Mouse (Mus musculus) ovary, postnatal 36 days (tissue): ENCODE measurements around the gene Nup107.

Experiments used
- DNase-seq: peaks from one replicate; pipeline ENCODE4 v3.0.0; 2022; ENCODE audit warnings: low spot score, mixed read lengths

Nup107 gene

GRCm38 (mm10) chr10:117792141-117793091 is at the start of gene Nup107:
Nup107 (minus strand) TSS chr10:117792705.
- peak; percentile 100 for DNase-seq

DNA sequence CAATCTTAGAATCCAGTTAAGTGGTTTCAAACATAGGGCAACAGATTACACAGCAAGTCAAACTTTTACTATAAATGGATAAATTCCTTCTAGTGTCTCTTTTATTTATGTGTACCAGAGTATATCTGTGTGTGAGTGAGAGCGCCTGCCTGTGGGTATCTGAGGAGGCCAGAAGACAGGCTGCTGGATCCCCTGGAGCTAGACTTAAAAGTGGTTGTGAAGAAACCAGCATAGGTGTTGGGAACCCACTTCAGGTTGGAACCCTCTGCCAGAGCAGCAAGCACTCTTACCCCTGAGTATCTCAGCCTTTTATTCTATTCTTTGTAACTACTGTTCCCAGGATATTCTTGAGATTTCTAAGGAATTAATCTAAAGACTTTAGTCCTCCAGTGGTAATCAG is 49.3 kb upstream of the Nup107 start:
- no peak for DNase-seq

- DNase-seq, result no peak
These were observed 48.0 kb upstream of the Nup107 start for GRCm38 (mm10) chr10:117840431-117840995.

GRCm38 (mm10) chr10:117839737-117840136 is 47.2 kb upstream of the Nup107 start:
- DNase-seq, result no peak

DNA sequence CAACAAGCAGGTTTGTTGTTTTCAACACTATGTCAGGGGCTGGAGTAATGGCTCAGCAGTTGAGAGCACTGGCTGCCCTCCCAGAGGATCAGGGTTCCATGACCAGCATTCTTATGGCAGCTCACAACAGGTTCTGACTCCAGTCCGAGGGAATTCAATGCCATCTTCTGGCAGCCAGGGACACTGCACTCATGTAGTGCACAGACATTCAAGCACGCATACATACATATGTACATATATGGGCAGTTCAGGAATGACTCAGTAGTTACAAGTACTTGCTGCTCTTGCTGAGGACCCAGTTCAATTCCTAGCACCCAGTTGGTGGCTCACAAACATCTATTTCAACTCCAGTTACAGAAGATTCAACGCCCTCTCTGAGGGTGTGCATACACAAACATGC is 46.4 kb upstream of the Nup107 start:
- no peak for DNase-seq

DNA sequence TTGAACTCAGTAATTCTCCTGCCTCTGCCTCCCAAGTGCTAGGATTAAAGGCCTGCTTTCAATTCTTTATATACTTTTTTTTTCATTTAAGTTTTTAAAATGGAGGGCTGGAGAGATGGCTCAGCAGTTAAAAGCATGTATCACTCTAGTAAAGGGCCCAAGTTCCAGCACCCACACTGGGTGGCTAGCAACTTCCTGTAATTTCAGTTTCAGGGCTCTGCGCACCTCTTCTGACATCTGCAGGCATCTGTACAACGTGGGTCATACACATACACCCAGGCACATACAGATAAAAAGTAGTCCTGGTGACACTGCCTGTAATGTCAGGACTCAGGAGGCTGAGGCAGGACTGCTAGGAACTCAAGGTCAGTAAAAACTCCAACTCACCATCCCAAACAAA is 43.8 kb upstream of the Nup107 start:
- no peak for DNase-seq

- no peak for DNase-seq
These were observed 42.9 kb upstream of the Nup107 start for GRCm38 (mm10) chr10:117835453-117835852.

DNA sequence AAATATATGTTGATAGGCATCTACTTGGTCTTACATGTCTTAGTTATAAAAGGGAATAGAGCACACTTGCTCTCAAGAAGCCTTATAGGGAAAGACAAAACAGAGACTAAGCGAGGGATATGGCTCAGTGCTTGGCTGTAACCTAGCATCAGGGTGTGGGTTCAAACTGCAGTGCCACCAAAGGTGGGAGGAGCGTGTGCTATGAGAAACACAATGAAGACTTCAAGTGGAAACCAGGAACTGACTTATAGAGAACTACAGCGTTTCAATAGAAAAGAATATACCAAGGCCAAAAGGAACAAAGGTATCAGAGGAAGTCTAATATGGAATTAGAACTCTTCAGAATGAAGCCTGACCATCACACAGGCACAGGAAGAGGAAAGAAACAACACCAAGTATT is 38.3 kb upstream of the Nup107 start:
- DNase-seq, result no peak

GRCm38 (mm10) chr10:117829472-117830155 is 37.1 kb upstream of the Nup107 start:
- DNase-seq, result no peak

DNA sequence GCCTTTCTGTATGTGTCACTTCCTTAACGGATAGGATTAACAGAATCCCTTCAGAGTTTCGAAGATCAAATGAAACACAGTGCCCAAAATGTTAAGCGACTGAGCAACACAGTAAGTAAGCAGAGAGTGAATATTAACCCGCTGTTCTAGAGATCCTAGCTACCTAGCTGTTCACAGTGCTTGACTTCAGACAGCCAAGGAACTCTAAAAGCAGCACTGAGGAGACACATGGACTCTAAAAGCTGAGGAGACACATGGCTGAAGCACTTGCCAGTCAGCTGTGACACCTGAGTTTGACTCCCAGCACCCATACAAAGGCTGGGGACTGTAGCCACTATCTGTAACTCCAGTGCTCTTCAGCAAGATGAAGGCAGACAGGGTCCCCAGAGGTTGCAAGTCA is 36.5 kb upstream of the Nup107 start:
- no peak for DNase-seq

DNA sequence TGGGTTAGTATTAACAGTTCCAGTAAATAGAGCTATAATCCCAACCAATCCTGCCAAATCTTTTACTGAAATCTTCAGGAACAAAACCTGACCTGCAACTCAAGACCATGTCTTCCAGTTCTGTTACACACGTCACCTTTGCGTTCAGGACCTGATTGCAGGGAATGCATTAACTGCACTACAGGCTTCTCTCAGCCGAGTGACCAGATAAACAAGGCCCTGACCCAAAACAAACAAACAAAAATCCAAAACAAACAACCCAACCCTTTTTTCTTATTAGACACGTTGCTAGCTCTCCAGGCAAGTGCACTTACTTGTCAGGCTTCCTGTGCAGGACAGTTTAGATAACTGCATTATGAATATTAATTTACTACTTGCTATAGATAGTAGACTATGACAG is 36.0 kb upstream of the Nup107 start:
- DNase-seq, result no peak

- no peak for DNase-seq
These were observed 32.1 kb upstream of the Nup107 start for GRCm38 (mm10) chr10:117824647-117825046.

DNA sequence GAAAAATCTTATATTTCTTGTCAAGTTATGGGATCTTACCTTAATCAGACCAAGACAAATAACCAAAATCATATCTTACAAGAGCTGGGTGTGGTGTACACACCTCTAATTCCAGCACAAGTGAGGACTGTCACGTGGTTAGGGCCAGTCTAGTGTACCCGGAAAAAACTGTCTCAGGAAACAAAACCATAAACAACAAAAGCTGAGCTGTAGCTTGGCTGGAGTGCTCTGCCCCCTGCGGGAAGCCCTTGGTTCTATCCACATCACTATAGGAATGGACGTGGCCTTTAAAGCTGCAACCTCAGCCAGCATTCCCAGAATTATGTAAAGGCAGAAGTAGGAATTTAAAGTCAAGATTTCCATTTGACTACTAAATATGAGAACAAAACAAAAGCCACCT is 31.6 kb upstream of the Nup107 start:
- DNase-seq, result no peak

DNA sequence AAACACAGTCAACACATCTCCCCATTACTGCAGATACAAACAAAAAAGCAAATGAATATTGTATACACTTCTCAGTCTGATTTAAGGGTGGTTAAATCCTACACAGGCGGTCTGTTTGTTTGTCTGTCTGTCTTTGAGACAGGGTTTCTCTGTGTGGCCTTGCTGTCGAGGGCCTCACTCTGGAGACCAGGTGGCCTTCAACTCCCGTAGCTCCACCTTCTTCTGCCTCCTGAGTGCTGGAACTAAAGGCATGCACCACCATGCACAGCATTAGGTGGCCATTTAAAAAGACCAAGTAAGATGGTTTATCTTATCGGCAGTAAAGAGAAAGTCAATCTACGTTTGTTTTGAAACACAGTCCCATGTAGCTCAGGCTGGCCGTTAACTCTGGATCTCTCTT is 30.8 kb upstream of the Nup107 start:
- DNase-seq, result no peak

DNA sequence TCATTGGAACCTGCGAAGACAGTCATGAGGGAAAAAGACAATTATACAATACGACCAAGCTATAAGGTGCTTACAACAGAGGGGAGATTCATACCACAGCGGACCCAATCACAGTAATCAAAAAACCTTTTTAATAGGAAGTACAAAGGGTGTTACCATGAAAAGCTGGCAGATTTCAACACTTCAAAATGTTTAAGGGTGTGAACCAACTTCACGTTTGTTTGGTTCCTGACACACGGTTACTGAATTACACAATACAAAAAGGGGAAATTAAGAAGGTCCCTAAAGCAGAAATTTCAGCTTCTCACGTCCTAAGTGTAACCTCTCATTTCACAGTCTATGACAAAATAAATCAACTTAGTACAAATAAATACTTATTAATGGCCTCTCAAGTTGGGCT is 26.1 kb upstream of the Nup107 start:
- DNase-seq, result no peak

- no peak for DNase-seq
These were observed 24.2 kb upstream of the Nup107 start for GRCm38 (mm10) chr10:117816721-117817120.

DNA sequence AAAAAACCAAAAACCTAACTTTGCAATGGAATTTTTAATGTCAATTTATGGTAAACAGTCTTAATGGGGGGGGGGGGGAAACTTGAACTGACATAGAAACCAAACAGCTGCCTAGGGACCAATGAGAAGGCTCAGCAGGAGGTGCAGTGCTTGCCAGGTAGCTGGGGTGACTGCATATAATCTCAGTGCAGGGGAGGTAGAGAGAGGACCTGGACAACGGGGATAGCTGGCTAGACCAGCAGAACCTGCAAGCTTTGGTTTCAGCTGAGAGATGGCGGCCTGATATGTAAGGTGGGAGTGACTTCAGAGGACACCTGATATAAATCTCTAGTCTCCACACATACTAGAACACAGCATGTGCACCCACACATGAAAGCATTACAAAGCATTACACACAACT is 20.0 kb upstream of the Nup107 start:
- no peak for DNase-seq

DNA sequence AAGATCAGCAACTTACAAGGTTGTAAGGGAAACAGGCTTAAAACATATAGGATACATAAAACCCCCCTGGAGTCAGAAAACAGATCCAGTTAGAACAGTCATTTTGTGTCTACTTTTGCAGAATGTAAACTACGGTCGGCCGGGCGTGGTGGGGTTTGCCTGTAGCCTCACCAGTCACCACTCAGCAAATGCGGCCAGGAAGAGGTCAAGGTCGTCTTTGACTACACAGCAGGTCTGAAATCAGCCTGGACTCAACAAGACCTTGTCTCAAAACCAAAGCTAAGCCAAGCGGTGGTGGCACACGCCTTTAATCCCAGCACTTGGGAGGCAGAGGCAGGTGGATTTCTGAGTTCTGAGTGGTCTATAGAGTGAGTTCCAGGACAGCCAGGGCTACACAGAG is 19.1 kb upstream of the Nup107 start:
- DNase-seq, result no peak

DNA sequence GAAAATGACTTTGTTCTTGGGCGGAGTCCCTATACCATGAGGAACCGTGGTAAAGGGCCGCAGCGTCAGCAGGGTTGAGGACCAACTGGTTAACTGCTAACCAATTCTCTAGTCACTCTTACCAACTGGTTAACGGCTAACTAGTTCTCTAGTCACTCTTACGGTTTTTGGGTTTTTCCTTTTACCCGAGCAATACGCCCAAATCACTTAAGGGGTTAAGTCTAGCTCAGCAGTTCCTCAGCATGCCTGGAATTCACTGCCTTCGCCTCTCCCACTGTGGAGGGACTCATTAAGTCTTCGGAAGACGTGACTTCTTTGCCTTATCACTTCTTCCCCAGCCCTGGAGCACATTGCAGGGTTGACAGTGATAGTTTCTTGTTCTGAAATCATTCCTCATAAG is 18.0 kb upstream of the Nup107 start:
- DNase-seq, result no peak

DNA sequence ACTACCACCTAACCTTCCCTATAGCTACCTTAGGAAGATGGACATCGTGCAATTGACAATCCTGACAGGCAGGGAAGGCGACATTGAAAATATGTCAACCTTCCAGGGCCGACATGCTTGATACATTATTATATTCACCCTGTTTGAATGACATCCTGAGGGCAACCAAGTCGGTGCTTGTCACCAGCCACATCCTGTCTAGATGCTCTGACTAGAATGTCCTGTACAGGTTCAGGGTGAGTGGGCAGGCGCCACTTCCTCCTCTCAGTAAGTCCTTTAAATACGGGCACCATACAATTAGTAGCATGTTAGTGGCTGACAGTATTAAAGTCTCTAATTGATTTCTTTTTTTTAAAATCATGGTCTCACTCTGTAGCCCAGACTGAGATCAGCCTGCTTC is 15.6 kb upstream of the Nup107 start:
- DNase-seq, result no peak

DNA sequence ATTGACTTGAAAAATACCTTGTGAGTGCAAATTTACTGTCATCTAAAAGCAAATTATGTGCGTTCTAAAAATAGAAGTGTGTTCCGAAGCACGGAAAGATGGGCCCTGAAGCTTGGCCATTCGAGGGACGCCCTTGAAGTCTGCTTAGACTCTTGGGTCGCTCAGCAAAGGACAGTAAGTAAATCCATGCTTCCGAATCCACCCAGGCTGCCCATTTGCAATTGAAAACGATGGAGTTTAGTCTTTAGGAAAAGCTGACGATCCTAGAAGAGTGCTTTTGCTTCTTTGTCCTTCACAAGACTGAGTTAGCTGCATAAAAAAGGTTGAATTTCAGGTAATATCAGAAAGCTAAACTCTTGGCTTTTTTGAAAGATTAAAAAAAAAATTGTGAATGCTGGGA is 13.4 kb upstream of the Nup107 start:
- DNase-seq, result no peak

GRCm38 (mm10) chr10:117803870-117804850 is 11.7 kb upstream of the Nup107 start:
- DNase-seq, result no peak
